Mouse (Mus musculus): ENCODE results near the gene Ccdc134. TPM values are rescaled to one million over a fixed set of nuclear protein-coding genes. Genes with fewer than 3 reads are reported as not detected.

Ccdc134 gene
- polyA plus RNA-seq, 1 experiment from 2014 or later, result 8.2 TPM

- Histone ChIP-seq H3K27me3 (ENCODE audit: control insufficient read depth, insufficient read depth, low read length) (no peaks in the 10 kb centered on the region), H3K4me1 (replicated peaks; ENCODE audit: control insufficient read depth, insufficient read depth) (peaks cover 15% of the 10 kb centered on the region), H3K4me2 (replicated peaks; ENCODE audit: low read depth) (no peak overlapping the region; the same call in 1 of the 2 replicates), H3K4me3 (ENCODE audit: low read depth, low read length) (no peak overlapping the region), H3K9me3 (ENCODE audit: control insufficient read depth, low read length) (no peaks in the 10 kb centered on the region), H3K36me3 (ENCODE audit: control insufficient read depth, insufficient read depth, low read length) (no peaks in the 10 kb centered on the region), H3K27ac (replicated peaks) (peak overlapping the region; percentile 81), H3K9ac (ENCODE audit: low read length) (no peak overlapping the region)
- DNase-seq (ENCODE audit: low spot score) (no peak), ATAC-seq (ENCODE audit: low FRiP score, low TSS enrichment) (no peak)
- WGBS, result 64% methylated on average over 9 of the region's 9 CpGs
- TF ChIP-seq EP300 (optimal IDR thresholded peaks at IDR 0.05) (no peak), CTCF (IDR thresholded peaks at IDR 0.05; ENCODE audit: low read depth) (no peak)
These were observed 31.7 kb downstream of the Ccdc134 start for GRCm38 (mm10) chr15:82159471-82159870.

DNA sequence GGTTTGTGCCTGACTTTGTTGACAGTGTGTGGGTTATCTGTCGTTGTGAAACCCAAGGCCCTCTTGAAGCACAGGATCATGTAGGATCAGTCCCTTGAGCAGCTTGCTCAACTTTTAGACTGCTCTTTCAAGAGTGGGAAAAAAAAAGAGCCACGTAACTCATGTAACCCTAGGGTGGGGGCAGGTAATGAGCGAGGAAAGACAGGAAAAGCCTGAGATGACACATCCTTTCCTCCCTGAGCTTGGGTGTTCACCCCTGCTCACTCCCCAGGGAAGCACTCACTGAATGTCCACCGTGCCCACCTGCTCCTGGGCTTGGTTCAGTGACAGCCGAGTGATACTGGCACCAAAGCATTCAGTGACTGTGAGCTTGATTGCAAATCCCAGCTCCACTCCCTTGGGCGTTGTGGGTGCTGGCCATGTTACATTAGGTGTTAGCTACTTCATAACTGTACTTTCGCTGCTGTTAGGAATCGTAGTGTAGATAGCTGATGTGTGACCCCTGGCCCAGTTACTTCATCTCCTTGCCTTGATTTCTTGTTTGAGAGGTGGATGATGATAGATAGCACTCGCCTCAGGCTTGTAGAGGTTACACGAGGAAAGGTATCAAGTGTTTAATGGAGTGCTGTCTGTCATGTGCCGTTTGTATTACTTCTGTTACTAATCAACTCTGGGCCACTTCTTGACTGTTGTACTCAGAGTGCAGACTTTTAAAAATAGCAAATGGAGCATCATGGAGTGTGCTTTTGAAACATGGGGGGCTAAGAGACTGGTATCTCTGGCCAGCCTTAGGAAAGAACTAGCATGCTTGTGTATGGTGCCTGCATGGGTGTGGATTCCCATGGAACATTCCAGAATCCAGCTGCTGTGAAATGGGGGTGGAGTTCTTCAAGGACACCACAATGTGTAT lies 33.3 kb downstream of the Ccdc134 start:
- Histone ChIP-seq H3K4me2 (replicated peaks; ENCODE audit: low read depth) (no peak overlapping the region), H3K27ac (replicated peaks) (peak overlapping the region; percentile 65), H3K27me3 (ENCODE audit: control insufficient read depth, insufficient read depth, low read length) (no peaks in the 10 kb centered on the region), H3K4me1 (replicated peaks; ENCODE audit: control insufficient read depth, insufficient read depth) (peaks cover 15% of the 10 kb centered on the region), H3K9me3 (ENCODE audit: control insufficient read depth, low read length) (no peaks in the 10 kb centered on the region), H3K36me3 (ENCODE audit: control insufficient read depth, insufficient read depth, low read length) (no peaks in the 10 kb centered on the region), H3K4me3 (ENCODE audit: low read depth, low read length) (no peak overlapping the region), H3K9ac (ENCODE audit: low read length) (no peak overlapping the region; the same call in 1 of the 2 replicates)
- 49% methylated on average over 11 of the region's 11 CpGs for WGBS
- DNase-seq (ENCODE audit: low spot score) (no peak), ATAC-seq (ENCODE audit: low FRiP score, low TSS enrichment) (peak; percentile 24; the same call in 1 of the 2 replicates)
- TF ChIP-seq CTCF (IDR thresholded peaks at IDR 0.05; ENCODE audit: low read depth) (no peak), EP300 (optimal IDR thresholded peaks at IDR 0.05) (peak; percentile 72)

- Histone ChIP-seq H3K9me3 (ENCODE audit: control insufficient read depth, low read length) (no peaks in the 10 kb centered on the region), H3K4me1 (replicated peaks; ENCODE audit: control insufficient read depth, insufficient read depth) (peaks cover 20% of the 10 kb centered on the region), H3K27ac (replicated peaks) (peak overlapping the region; percentile 24; the same call in 1 of the 2 replicates), H3K4me2 (replicated peaks; ENCODE audit: low read depth) (no peak overlapping the region), H3K9ac (ENCODE audit: low read length) (no peak overlapping the region), H3K36me3 (ENCODE audit: control insufficient read depth, insufficient read depth, low read length) (no peaks in the 10 kb centered on the region), H3K27me3 (ENCODE audit: control insufficient read depth, insufficient read depth, low read length) (no peaks in the 10 kb centered on the region), H3K4me3 (ENCODE audit: low read depth, low read length) (no peak overlapping the region)
- TF ChIP-seq CTCF (IDR thresholded peaks at IDR 0.05; ENCODE audit: low read depth), result no peak
- no peak for TF ChIP-seq EP300 (optimal IDR thresholded peaks at IDR 0.05)
- no peak for DNase-seq (ENCODE audit: low spot score)
- WGBS, result 83% methylated on average over 12 of the region's 12 CpGs
- ATAC-seq (ENCODE audit: low FRiP score, low TSS enrichment), result no peak
These were observed 34.4 kb downstream of the Ccdc134 start for GRCm38 (mm10) chr15:82161965-82162600.

DNA sequence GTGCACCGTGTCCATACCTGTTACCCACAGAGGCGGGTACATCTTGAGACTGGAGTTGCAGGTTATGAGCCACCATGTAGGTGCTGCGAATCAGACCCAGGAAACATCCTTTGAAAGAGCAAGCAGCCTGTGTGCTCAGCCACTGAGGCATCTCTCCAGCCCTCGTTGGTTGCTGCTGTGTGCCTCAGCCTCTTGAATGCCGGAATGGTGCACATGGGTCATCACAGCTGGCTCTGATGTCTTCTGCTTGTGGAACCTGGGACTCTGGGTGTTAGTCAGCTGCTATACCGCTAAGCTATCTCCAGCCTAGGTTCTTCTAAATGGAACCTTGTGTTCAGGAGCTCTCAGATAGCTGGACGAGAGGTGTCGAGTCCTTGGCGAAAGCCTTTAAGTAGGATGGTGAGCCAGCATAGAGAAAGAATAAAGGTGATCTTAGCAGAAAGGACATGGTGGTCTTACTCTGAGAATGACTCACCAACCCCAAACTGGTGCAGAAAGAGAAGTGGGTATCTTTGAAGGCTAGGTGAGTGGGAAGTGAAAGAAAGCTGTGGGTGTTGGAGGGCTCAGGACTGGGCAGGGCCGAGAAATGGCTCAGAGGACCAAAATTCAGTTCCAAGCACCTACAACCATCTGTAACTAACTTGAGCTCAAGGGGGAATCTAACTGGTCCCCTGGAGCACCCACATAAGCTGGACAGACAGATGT lies 35.8 kb downstream of the Ccdc134 start:
- DNase-seq (ENCODE audit: low spot score) (no peak), ATAC-seq (ENCODE audit: low FRiP score, low TSS enrichment) (no peak)
- Histone ChIP-seq H3K9ac (ENCODE audit: low read length) (no peak overlapping the region), H3K27ac (replicated peaks) (peak overlapping the region; percentile 84), H3K4me2 (replicated peaks; ENCODE audit: low read depth) (no peak overlapping the region; the same call in 1 of the 2 replicates), H3K9me3 (ENCODE audit: control insufficient read depth, low read length) (no peaks in the 10 kb centered on the region), H3K27me3 (ENCODE audit: control insufficient read depth, insufficient read depth, low read length) (no peaks in the 10 kb centered on the region), H3K36me3 (ENCODE audit: control insufficient read depth, insufficient read depth, low read length) (no peaks in the 10 kb centered on the region), H3K4me1 (replicated peaks; ENCODE audit: control insufficient read depth, insufficient read depth) (peaks cover 16% of the 10 kb centered on the region), H3K4me3 (ENCODE audit: low read depth, low read length) (no peak overlapping the region)
- TF ChIP-seq CTCF (IDR thresholded peaks at IDR 0.05; ENCODE audit: low read depth) (no peak), EP300 (optimal IDR thresholded peaks at IDR 0.05) (no peak)
- 68% methylated on average over 10 of the region's 10 CpGs for WGBS

GRCm38 (mm10) chr15:82164061-82164399 lies 36.3 kb downstream of the Ccdc134 start:
- H3K27me3 ChIP-seq (ENCODE audit: control insufficient read depth, insufficient read depth, low read length), result no peaks in the 10 kb centered on the region
- no peaks in the 10 kb centered on the region for H3K9me3 ChIP-seq (ENCODE audit: control insufficient read depth, low read length)
- no peaks in the 10 kb centered on the region for H3K36me3 ChIP-seq (ENCODE audit: control insufficient read depth, insufficient read depth, low read length)
- peaks cover 14% of the 10 kb centered on the region for H3K4me1 ChIP-seq (replicated peaks; ENCODE audit: control insufficient read depth, insufficient read depth)
- H3K4me2 ChIP-seq (replicated peaks; ENCODE audit: low read depth), result no peak overlapping the region; the same call in 1 of the 2 replicates
- H3K4me3 ChIP-seq (ENCODE audit: low read depth, low read length), result no peak overlapping the region
- no peak overlapping the region for H3K9ac ChIP-seq (ENCODE audit: low read length)
- DNase-seq (ENCODE audit: low spot score) (peak; percentile 54), ATAC-seq (ENCODE audit: low FRiP score, low TSS enrichment) (peak; percentile 38)
- TF ChIP-seq EP300 (optimal IDR thresholded peaks at IDR 0.05), result no peak
- peak; percentile 30 for TF ChIP-seq CTCF (IDR thresholded peaks at IDR 0.05; ENCODE audit: low read depth)
- H3K27ac ChIP-seq (replicated peaks), result peak overlapping the region; percentile 84
- WGBS, result 34% methylated on average over 4 of the region's 4 CpGs
